Mouse (Mus musculus): ENCODE measurements around the gene Tctn1.

DNA sequence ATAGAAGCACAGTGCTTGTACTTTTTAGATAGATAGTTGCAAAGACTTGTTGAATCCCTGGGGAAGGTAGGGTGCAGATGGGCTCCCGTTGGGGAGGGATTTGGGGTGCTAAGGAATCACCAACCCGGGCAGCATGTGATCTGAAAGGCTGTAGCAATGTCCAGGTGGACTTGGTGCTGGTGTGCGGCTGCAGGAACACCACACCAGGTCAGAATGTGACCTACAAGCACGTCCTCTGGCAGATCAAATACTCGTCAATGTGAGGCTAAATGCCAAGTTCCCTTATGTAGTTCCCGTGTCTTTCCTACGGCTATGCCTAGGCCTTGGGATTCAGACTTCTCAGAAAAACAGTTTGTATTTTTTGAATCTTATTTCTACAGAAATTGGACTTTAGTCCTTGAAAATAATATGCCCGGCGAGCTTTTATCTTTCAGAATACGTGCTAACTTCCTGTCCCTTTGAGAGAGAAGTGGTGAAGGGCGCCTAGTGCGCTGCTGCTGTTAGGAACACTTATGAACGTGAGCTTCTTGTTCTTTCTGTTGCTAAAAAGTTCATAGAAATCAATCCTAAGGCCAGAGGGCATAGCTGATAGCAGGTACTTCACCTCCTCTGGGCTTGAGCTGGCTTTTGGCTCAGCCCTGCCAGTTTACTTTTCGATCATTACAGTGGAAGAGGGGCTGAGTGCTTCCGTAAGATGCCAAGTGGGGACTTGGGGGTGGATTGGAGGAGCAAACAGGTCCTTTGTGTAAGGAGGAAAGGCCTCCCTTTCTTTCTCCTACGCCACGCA is 27.5 kb upstream of the Tctn1 start:
- TF ChIP-seq CTCF (IDR thresholded peaks at IDR 0.05; ENCODE audit: low read depth, low read length) (no peak), GATA1 (IDR thresholded peaks at IDR 0.05; ENCODE audit: borderline replicate concordance, low read length) (no peak), TAL1 (conservative IDR thresholded peaks at IDR 0.05; ENCODE audit: low read depth, low read length) (no peak), POLR2AphosphoS5 (IDR thresholded peaks at IDR 0.05; ENCODE audit: insufficient replicate concordance, low read depth, low read length) (no peak), GATA2 (IDR thresholded peaks at IDR 0.05; ENCODE audit: borderline replicate concordance, low read depth, low read length) (no peak)
